Mouse (Mus musculus) forebrain, embryonic 11.5 days (tissue): ENCODE measurements around the gene Asb10. TPM values are rescaled to one million over a fixed set of nuclear protein-coding genes. Genes with fewer than 3 reads are reported as not detected.

ENCODE experiments used
- ATAC-seq: fragments of 200-750 bp; cut with Nextera tagmentation; replicated peaks from 2 replicates; pipeline ENCODE4 v1.8.0; 2017; ENCODE audit warnings: moderate TSS enrichment; ENCODE audit not compliant: low FRiP score
- DNase-seq: peaks from one replicate; pipeline ENCODE4 v3.0.0-alpha.2; 2017; ENCODE audit warnings: low spot score
- H3K27ac ChIP-seq: fragments of 300-500 bp; sonication (generic); 2 replicates; pipeline ENCODE4 v1.5.1; 2014; ENCODE audit warnings: low read depth, low read length
- H3K27me3 ChIP-seq: fragments of 300-500 bp; sonication (generic); 2 replicates; pipeline ENCODE4 v1.6.1; 2014; ENCODE audit warnings: mild to moderate bottlenecking, low read length, mixed read lengths; ENCODE audit not compliant: control insufficient read depth, insufficient read depth
- H3K36me3 ChIP-seq: fragments of 300-500 bp; sonication (generic); 2 replicates; pipeline ENCODE4 v1.6.1; 2014; ENCODE audit warnings: mild to moderate bottlenecking, low read length, moderate library complexity, mixed read lengths; ENCODE audit not compliant: control insufficient read depth, insufficient read depth
- H3K4me1 ChIP-seq: fragments of 300-500 bp; sonication (generic); replicated peaks from 2 replicates; pipeline ENCODE4 v1.6.1; 2014; ENCODE audit warnings: low read length, mixed read lengths; ENCODE audit not compliant: control insufficient read depth, insufficient read depth
- H3K4me2 ChIP-seq: fragments of 300-500 bp; sonication (generic); 2 replicates; pipeline ENCODE4 v1.6.1; 2014; ENCODE audit warnings: low read depth, mild to moderate bottlenecking, low read length, moderate library complexity, mixed read lengths; ENCODE audit not compliant: severe bottlenecking
- H3K4me3 ChIP-seq: fragments of 300-500 bp; sonication (generic); 2 replicates; pipeline ENCODE4 v1.5.1; 2014; ENCODE audit warnings: low read depth, low read length
- H3K9ac ChIP-seq: fragments of 300-500 bp; sonication (generic); 2 replicates; pipeline ENCODE4 v1.6.1; 2014; ENCODE audit warnings: low read length
- H3K9me3 ChIP-seq: fragments of 300-500 bp; sonication (generic); 2 replicates; pipeline ENCODE4 v1.6.1; 2016; ENCODE audit warnings: low read length, mixed read lengths; ENCODE audit not compliant: control insufficient read depth
- WGBS: fragments of 180-500 bp; shearing (Covaris S2); extraction: QIAGEN DNeasy Blood & Tissue Kit; methylation state at CpG from one replicate; pipeline ENCODE4 v1.1.7; 2014; 5-methylcytosine and 5-hydroxymethylcytosine counted together
- polyA plus RNA-seq: library from polyadenylated mRNA; unstranded; fragments of >200 nt; fragmentation: Nextera tagmentation; extraction: Ambion mirVana; gene quantifications from 2 replicates; pipeline ENCODE4 v1.2.1, GENCODE M21; 2014

Gene Asb10
- 0.11 TPM in 1 of 2 replicates, not detected in the other for polyA plus RNA-seq

DNA sequence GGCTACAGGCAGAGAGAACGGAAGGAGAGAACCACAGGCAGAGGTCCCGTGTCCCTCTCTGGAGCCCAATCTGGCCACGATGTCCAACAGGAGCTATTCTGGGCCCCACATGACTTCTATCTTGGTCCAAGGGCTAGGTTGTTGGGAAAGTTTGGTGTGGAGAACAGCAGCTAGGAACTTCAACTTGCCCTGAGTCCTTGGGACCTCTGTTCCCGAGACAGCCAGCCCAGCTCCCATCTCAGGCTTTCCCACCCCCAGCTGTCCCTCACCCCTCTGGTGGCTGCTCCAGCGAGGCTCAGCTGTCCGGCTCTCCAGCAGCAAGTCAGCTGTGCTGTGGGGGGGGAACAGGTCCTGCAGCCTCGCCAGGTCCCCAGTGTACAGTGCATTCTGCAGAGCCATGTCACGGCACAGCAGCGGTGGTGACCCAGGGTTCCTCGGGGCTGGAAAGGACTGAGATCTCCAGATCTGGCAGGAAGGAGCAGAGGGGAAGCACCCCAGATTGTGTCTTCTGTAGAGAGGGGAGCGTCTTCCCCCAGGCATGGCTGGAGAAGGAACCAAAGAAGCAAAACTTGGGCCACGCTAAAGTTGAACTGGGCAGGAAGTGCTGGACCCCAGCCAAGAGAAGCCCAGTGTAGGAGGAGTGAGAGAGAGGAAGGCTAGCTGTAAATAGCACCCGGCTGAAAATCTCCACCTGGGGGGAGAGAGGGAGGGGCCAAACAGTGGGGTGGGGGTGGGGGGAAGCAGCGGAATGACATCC is at the start of gene Asb10:
Asb10 (minus strand) TSS at position 592 of the 757 bp plus-strand sequence.
- H3K9ac ChIP-seq = no peak within 1 kb of the TSS
- no peak within 1 kb of the TSS for H3K4me2 ChIP-seq
- H3K9me3 ChIP-seq = no peaks in the 10 kb centered on the region
- H3K27ac ChIP-seq = no peak within 1 kb of the TSS
- no peaks in the 10 kb centered on the region for H3K36me3 ChIP-seq
- 52% methylated on average over 14 of the region's 14 CpGs for WGBS
- H3K27me3 ChIP-seq = no peaks in the 10 kb centered on the region
- no peaks in the 10 kb centered on the region for H3K4me1 ChIP-seq
- DNase-seq (no peak), ATAC-seq (no peak)
- no peak within 1 kb of the TSS for H3K4me3 ChIP-seq

DNA sequence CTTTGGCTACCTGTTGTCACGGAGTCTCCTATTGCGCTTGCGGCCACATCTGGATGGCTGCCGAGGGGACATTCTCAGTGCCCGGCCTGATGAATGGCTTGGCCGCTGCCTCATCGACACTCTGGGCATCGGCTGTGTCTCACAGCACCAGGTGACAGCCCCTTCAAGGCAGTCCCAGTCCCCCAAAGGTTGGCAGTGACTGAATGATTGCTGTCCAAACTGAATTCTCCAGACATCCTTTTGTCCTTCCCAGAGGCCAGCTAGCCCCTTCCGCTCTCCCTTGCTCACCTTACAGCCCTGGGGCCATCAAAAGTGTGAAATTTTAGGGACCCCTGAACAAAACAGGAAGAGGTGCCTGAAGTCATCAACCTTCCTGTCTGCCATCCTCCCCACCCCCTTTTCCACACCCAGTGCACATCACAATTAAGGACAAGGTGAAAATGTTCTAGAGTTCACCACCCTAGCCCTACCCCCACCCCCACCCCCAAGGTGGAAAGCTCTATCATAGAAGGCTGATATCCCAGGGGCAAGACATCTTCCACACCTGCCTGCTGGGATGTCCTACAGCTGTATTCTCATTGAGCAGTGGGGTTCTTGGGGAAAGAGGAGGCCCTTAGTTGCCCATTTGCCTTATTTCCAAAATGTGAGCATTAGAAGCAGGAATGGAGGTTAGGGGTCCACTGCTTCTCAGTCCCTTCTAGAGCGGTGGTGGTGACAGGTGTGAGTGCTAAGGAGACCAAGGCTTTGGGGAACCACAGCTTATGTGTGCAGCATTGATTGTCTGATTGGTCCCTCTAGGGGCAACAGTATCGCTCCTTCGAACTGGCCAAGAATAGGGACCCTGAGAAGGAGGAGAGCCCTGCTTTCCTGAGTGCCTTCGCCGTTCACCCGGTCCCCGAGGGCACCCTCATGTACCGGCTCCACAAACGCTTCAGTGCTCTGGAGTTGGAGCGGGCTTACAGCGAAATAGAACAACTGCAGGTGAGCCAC is 49.0 kb upstream of the Asb10 start:
- WGBS = 88% methylated on average over 20 of the region's 20 CpGs
- Histone ChIP-seq H3K4me2 (no peak overlapping the region), H3K36me3 (peaks cover 16% of the 10 kb centered on the region; the same call in 1 of the 2 replicates), H3K9ac (no peak overlapping the region), H3K9me3 (no peaks in the 10 kb centered on the region), H3K27me3 (no peaks in the 10 kb centered on the region), H3K4me1 (peaks cover 12% of the 10 kb centered on the region; the same call in 1 of the 2 replicates), H3K27ac (no peak overlapping the region), H3K4me3 (no peak overlapping the region)
- DNase-seq = no peak
- no peak for ATAC-seq

DNA sequence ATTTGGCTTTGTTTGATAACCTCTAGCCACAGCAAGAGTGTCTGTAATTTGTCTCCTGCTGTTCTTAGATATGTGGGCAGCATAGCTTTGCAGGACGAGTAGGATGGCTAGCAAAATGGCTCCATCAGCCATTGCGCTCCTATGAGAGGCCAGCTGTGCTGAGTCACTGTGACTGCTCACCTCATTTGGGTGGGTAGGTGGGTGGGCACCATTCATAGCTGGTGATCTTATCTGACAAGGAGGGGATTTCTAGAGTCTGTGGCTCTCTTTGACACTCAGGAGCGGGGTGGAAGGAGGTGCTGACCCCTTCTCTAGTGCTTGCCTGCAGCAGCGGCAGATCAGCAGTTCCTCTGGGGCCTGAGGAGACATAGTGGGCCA is 46.4 kb upstream of the Asb10 start:
- peak overlapping the region; percentile 59; the same call in 1 of the 2 replicates for H3K27ac ChIP-seq
- DNase-seq (no peak), ATAC-seq (no peak)
- 22% methylated on average over 4 of the region's 4 CpGs for WGBS
- no peaks in the 10 kb centered on the region for H3K27me3 ChIP-seq
- peak overlapping the region; percentile 75 for H3K4me3 ChIP-seq
- H3K4me2 ChIP-seq = peak overlapping the region; percentile 94
- H3K9ac ChIP-seq = peak overlapping the region; percentile 71
- H3K4me1 ChIP-seq = peaks cover 12% of the 10 kb centered on the region; the same call in 1 of the 2 replicates
- no peaks in the 10 kb centered on the region; the same call in 1 of the 2 replicates for H3K36me3 ChIP-seq
- no peaks in the 10 kb centered on the region for H3K9me3 ChIP-seq

DNA sequence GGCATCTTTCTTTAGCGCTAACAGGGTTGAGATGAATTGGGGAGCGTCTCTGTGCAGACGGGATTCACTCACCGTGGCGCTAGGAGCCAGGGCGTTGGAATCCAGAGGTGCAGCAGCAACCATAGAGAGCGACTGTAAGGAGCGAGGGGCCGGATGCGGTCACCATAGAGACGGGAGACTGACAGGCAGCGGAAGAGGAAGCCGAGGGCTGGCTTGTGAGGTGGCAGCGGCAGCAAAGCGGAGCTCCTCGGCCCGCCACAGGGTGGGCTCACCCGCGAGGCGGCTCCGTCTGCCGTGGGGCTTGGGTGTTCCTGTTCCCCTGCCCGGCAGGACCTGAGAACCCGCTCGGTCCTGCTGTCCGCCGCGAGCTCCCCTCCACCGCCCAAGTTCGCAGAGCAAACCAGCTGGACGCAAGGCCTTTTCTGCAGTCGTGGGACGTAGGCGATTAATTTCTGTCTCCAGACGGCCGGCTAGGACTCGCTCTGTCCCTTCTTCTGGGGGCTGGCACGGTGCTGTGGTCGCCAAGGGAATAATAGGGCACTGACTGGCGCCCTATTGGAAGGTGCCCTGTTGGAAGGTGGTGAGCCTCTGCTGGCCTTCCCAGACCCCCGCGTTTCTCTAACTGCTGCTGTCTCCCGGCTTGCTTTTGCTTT is 45.9 kb upstream of the Asb10 start, which contains the start of gene Chpf2:
Chpf2 (plus strand) TSS at position 195 of the 653 bp plus-strand sequence.
- no peaks in the 10 kb centered on the region for H3K27me3 ChIP-seq
- peak within 1 kb of the TSS; percentile 75 for H3K4me3 ChIP-seq
- peak within 1 kb of the TSS; percentile 71 for H3K9ac ChIP-seq
- peak; percentile 91 for ATAC-seq
- no peaks in the 10 kb centered on the region for H3K9me3 ChIP-seq
- peak within 1 kb of the TSS; percentile 59; the same call in 1 of the 2 replicates for H3K27ac ChIP-seq
- H3K4me1 ChIP-seq = peaks cover 10% of the 10 kb centered on the region; the same call in 1 of the 2 replicates
- WGBS = under 1% methylated on average over 41 of the region's 43 CpGs
- peak; percentile 92 for DNase-seq
- H3K36me3 ChIP-seq = no peaks in the 10 kb centered on the region; the same call in 1 of the 2 replicates
- H3K4me2 ChIP-seq = peak within 1 kb of the TSS; percentile 94

DNA sequence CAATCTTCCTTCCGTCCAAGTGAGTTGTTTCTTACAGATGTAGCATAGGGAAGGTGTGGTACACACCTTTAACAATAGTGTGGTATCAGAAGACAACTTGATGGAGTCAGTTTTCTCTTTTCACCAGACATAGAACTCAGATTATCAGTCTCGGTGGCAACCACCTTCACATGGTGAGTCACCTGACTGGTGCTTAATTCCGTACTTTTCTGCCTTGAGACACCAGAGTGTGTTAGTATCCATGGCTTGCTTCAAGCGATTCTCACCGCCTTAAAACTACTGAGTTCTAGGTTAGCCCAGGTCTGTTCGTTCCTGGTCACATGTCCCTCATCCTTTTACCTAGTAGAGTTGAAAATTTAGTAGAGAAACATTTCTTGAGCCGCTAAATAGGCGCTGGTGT is 45.3 kb upstream of the Asb10 start:
- peaks cover 10% of the 10 kb centered on the region; the same call in 1 of the 2 replicates for H3K4me1 ChIP-seq
- 9% methylated on average over 8 of the region's 8 CpGs for WGBS
- H3K27ac ChIP-seq = no peak overlapping the region
- no peaks in the 10 kb centered on the region; the same call in 1 of the 2 replicates for H3K36me3 ChIP-seq
- peak; percentile 31; the same call in 1 of the 2 replicates for ATAC-seq
- H3K27me3 ChIP-seq = no peaks in the 10 kb centered on the region
- H3K4me3 ChIP-seq = peak overlapping the region; percentile 75
- no peak for DNase-seq
- no peaks in the 10 kb centered on the region for H3K9me3 ChIP-seq
- peak overlapping the region; percentile 94 for H3K4me2 ChIP-seq
- H3K9ac ChIP-seq = peak overlapping the region; percentile 71

DNA sequence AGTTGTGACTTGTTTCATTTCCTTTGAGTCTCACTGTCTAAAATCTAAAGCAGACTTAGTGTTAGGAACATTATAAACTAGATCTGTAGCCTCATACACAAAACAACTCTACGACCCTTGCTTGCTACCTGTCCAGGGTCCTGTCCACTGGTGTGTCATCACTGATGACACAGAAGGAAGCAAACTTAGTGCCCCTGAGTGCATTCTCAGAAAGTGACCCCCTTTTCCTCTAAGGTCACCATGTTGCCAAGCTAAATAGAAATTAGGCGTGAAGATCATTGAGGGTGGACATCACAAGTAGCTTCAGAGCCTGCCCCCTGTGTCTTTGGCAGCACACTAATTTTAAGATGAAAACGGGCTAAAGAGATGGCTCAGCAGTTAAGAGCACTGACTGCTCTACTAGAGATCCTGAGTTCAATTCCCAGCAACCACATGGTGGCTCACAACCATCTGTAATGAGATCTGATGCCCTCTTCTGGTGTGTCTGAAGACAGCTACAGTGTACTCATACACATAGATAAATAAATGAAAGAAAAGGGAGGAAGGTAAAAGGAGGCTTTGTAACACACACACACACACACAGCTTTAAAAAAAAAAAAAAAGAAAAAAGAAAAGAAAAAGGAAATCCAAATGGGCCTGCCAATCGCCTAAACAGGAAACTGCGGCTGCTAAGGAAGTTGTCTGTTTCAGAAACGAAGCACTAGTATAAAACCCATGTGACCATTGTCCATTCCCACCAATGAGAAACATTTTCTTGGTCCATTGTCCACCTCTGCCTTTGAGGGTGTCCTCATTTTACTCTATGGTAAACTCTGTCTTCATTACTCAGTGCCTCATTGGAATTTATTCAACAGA is 37.6 kb upstream of the Asb10 start:
- ATAC-seq = no peak
- H3K9me3 ChIP-seq = no peaks in the 10 kb centered on the region
- H3K9ac ChIP-seq = peak overlapping the region; percentile 64; the same call in 1 of the 2 replicates
- no peak for DNase-seq
- H3K27me3 ChIP-seq = no peaks in the 10 kb centered on the region
- H3K4me3 ChIP-seq = peak overlapping the region; percentile 78
- H3K36me3 ChIP-seq = peaks cover 3% of the 10 kb centered on the region; the same call in 1 of the 2 replicates
- H3K4me2 ChIP-seq = peak overlapping the region; percentile 64
- WGBS = 76% methylated on average over 6 of the region's 6 CpGs
- H3K4me1 ChIP-seq = peaks cover 5% of the 10 kb centered on the region
- peak overlapping the region; percentile 68 for H3K27ac ChIP-seq

DNA sequence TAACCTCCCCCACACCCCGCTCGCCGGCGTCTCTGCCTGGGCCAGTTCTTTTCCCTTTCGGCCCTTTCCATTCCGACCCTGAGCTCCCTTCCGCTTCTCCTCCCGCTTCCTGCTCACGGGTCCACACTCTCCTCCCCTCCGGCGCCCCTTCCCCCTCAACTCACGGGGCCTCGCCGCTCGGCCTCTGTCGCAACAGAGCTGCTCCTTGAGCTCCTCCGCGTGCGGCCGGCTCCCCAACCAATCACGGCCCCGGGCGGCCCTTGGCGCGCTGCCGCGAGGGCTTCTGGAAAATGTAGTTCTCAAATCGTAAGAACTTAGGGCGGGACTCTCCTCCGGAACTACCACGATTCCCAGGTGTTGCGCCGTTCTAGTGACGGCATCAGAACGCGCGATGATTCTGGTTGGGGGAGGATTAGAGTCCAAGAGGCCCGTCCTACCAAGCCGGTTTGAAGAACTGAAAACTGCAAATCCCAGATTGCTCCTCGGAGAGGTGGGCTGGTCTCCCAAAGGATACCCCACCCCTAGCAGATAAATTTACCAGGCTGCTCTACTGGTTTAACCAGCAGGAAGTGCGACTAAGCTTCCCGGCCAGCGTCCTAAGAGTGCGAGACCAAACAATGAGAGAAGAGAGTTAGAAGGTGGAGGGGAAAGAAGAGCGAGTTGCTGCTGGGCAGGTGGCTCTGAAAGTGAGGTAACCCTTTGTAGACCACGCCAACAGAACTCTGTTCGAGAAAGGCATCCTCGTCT is 36.6 kb upstream of the Asb10 start, which contains the start of gene Abcf2:
Abcf2 (minus strand) TSS at position 285 of the 747 bp plus-strand sequence.
- Histone ChIP-seq H3K9ac (peak within 1 kb of the TSS; percentile 87), H3K4me3 (peak within 1 kb of the TSS; percentile 78), H3K4me1 (peaks cover 5% of the 10 kb centered on the region), H3K27ac (peak within 1 kb of the TSS; percentile 68), H3K27me3 (no peaks in the 10 kb centered on the region), H3K4me2 (peak within 1 kb of the TSS; percentile 86), H3K9me3 (no peaks in the 10 kb centered on the region), H3K36me3 (peaks cover 11% of the 10 kb centered on the region; the same call in 1 of the 2 replicates)
- ATAC-seq (peak; percentile 97), DNase-seq (peak; percentile 99)
- under 1% methylated on average over 48 of the region's 48 CpGs for WGBS
